Mouse (Mus musculus) limb, embryonic 11.5 days (tissue): ENCODE measurements around the gene Vamp5. TPM values are rescaled to one million over a fixed set of nuclear protein-coding genes. Genes with fewer than 3 reads are reported as not detected.

Experiments used
- ATAC-seq: fragments of 200-750 bp; cut with Nextera tagmentation; 2 replicates; pipeline ENCODE4 v1.8.0; 2017; ENCODE audit warnings: low read depth; ENCODE audit not compliant: insufficient number of reproducible peaks, low FRiP score, low TSS enrichment
- DNase-seq: peaks from one replicate; pipeline ENCODE4 v3.0.0-alpha.2; 2015; ENCODE audit warnings: low spot score
- H3K27ac ChIP-seq: fragments of 300-500 bp; sonication (generic); replicated peaks from 2 replicates; pipeline ENCODE4 v1.5.1; 2014; ENCODE audit warnings: low read depth, mild to moderate bottlenecking, low read length
- H3K27me3 ChIP-seq: fragments of 300-500 bp; sonication (generic); 2 replicates; pipeline ENCODE4 v1.6.1; 2014; ENCODE audit warnings: mild to moderate bottlenecking, low read length, mixed read lengths; ENCODE audit not compliant: control insufficient read depth, insufficient read depth
- H3K36me3 ChIP-seq: fragments of 300-500 bp; sonication (generic); 2 replicates; pipeline ENCODE4 v1.6.1; 2014; ENCODE audit warnings: mild to moderate bottlenecking, low read length, moderate library complexity, mixed read lengths; ENCODE audit not compliant: control insufficient read depth, insufficient read depth
- H3K4me1 ChIP-seq: fragments of 300-500 bp; sonication (generic); 2 replicates; pipeline ENCODE4 v1.6.1; 2014; ENCODE audit warnings: low read length, mixed read lengths; ENCODE audit not compliant: control insufficient read depth, insufficient read depth
- H3K4me2 ChIP-seq: fragments of 300-500 bp; sonication (generic); 2 replicates; pipeline ENCODE4 v1.6.1; 2014; ENCODE audit warnings: low read depth, mild to moderate bottlenecking, moderate library complexity; ENCODE audit not compliant: severe bottlenecking
- H3K4me3 ChIP-seq: fragments of 300-500 bp; sonication (generic); 2 replicates; pipeline ENCODE4 v1.5.1; 2014; ENCODE audit warnings: low read depth, low read length
- H3K9ac ChIP-seq: fragments of 300-500 bp; sonication (generic); 2 replicates; pipeline ENCODE4 v1.6.1; 2014; ENCODE audit warnings: mild to moderate bottlenecking, low read length
- H3K9me3 ChIP-seq: fragments of 300-500 bp; sonication (generic); 2 replicates; pipeline ENCODE4 v1.6.1; 2016; ENCODE audit warnings: low read length; ENCODE audit not compliant: control insufficient read depth
- WGBS: fragments of 180-500 bp; shearing (Covaris S2); extraction: QIAGEN DNeasy Blood & Tissue Kit; methylation state at CpG from one replicate; pipeline ENCODE4 v1.1.7; 2014; 5-methylcytosine and 5-hydroxymethylcytosine counted together
- polyA plus RNA-seq: library from polyadenylated mRNA; unstranded; fragments of >200 nt; fragmentation: Nextera tagmentation; extraction: Ambion mirVana; gene quantifications from 2 replicates; pipeline ENCODE4 v1.2.1, GENCODE M21; 2014

The Vamp5 gene
- polyA plus RNA-seq, 1 experiment from 2014 or later: 17.0 TPM

DNA sequence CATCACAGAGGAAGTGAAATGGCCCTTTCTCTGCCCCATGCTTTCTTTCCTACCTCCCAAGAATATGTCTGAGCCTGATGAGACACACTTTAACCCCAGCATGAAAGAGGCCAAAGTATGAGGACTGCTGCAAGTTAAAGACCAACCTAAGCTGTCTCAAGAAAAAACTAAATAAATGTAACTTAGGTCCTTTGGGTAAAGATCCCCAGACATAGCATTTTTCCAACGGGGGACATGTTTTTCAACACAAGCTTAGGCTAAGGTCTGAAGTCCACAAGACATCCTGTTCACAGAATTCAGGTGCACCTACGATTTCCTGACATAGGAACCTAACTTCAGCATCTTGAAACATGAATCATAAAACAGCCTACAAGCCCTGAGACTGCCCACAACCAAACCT lies 30.1 kb downstream of the Vamp5 start:
- no peak overlapping the region for H3K9ac ChIP-seq
- WGBS: 93% methylated on average over 2 of the region's 2 CpGs
- no peaks in the 10 kb centered on the region for H3K9me3 ChIP-seq
- no peak for ATAC-seq
- peaks cover 12% of the 10 kb centered on the region for H3K4me1 ChIP-seq
- H3K4me2 ChIP-seq: no peak overlapping the region
- peaks cover 4% of the 10 kb centered on the region for H3K36me3 ChIP-seq
- no peak for DNase-seq
- H3K27me3 ChIP-seq: no peaks in the 10 kb centered on the region
- no peak overlapping the region for H3K4me3 ChIP-seq
- no peak overlapping the region for H3K27ac ChIP-seq

DNA sequence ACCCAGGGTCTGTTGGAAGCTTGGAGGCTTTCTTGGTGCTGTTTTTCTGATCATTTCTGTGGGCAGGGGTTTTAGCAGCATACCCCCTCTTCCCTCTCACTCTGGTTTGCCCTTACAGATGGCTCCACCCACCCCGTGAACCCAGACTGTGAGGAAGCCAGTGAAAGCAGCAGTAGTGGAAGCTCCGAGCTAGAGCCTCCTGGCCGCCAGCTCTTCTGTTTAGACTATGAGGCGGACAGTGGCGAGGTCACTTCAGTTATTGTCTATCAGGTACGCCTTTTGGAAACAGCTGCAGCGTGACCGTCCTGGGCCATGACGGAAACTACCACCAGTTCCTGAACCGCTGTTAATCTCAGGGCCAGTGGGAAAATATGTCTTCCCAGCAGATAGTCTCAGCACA lies 31.9 kb downstream of the Vamp5 start:
- no peak overlapping the region for H3K4me3 ChIP-seq
- ATAC-seq (no peak), DNase-seq (no peak)
- peak overlapping the region; percentile 64 for H3K4me2 ChIP-seq
- peaks cover 4% of the 10 kb centered on the region for H3K36me3 ChIP-seq
- 87% methylated on average over 10 of the region's 10 CpGs for WGBS
- peaks cover 9% of the 10 kb centered on the region for H3K4me1 ChIP-seq
- H3K9me3 ChIP-seq: no peaks in the 10 kb centered on the region
- H3K27ac ChIP-seq: no peak overlapping the region
- no peak overlapping the region for H3K9ac ChIP-seq
- H3K27me3 ChIP-seq: no peaks in the 10 kb centered on the region

DNA sequence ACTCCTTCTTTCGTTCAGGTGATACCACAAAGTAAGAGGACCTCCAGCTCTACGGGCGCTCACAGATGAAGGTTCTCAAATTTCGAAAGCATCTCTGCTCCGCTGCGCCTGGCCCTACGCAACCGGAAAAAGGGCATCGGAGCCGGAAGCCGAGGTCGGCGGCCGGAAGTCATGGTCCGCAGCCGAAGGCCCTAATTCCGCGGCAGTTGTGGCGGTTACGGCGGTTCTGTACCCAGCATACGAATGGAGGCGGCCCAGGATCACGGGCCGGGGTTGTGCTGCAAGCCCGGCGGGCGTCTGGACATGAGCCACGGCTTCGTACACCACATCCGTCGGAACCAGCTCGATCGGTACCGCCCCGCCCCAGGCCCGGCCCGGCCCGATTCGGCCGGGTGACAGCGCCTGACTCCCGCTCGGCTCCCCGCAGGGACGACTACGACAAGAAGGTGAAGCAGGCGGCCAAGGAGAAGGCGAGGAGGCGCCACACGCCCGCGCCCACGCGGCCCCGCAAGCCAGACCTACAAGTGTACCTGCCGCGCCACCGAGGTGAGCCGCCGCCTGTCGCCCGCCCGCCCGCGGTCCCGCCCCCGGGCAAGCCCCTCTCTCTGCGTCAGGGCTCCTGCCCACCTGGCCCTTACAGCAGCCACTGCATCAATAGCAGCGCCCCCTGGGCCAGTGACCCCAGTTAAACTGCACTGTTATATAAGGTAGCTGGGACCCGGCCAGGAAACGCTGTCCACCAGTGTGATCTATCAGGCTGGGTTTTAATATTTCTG lies 32.9 kb downstream of the Vamp5 start, which contains the start of gene 0610030E20Rik:
0610030E20Rik (plus strand) TSS at position 152 of the 776 bp plus-strand sequence.
- peak within 1 kb of the TSS; percentile 71 for H3K4me3 ChIP-seq
- H3K36me3 ChIP-seq: peaks cover 6% of the 10 kb centered on the region
- DNase-seq: peak; percentile 86
- no peaks in the 10 kb centered on the region for H3K27me3 ChIP-seq
- ATAC-seq: peak; percentile 64
- H3K9me3 ChIP-seq: no peaks in the 10 kb centered on the region
- H3K9ac ChIP-seq: peak within 1 kb of the TSS; percentile 82
- peak within 1 kb of the TSS; percentile 64 for H3K4me2 ChIP-seq
- peak within 1 kb of the TSS; percentile 80 for H3K27ac ChIP-seq
- WGBS: under 1% methylated on average over 66 of the region's 72 CpGs
- H3K4me1 ChIP-seq: peaks cover 9% of the 10 kb centered on the region; the same call in 1 of the 2 replicates

DNA sequence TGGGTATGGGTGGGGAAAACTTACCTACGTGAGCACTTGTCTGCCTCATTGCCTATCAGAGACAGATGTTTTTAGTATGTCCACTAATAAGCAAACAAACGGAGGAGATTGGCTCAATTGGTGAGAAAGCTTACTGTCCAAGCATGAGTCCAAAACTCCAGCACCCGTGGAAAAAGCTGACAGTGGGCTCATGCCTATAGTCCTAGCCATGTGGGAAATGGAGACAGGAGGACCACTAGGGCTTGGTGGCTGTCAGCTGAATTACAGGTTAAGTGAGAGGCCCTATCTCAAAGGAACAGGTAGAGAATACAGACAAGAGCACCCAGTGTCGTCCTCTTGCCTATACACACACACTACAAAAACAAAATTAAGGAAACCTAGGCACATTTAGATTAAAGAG lies 34.0 kb downstream of the Vamp5 start:
- ATAC-seq (no peak), DNase-seq (no peak)
- Histone ChIP-seq H3K27ac (no peak overlapping the region), H3K36me3 (peaks cover 10% of the 10 kb centered on the region), H3K4me1 (peaks cover 9% of the 10 kb centered on the region; the same call in 1 of the 2 replicates), H3K4me3 (no peak overlapping the region), H3K27me3 (no peaks in the 10 kb centered on the region), H3K9me3 (no peaks in the 10 kb centered on the region), H3K4me2 (no peak overlapping the region), H3K9ac (no peak overlapping the region)
- WGBS: 87% methylated on average over 4 of the region's 4 CpGs

DNA sequence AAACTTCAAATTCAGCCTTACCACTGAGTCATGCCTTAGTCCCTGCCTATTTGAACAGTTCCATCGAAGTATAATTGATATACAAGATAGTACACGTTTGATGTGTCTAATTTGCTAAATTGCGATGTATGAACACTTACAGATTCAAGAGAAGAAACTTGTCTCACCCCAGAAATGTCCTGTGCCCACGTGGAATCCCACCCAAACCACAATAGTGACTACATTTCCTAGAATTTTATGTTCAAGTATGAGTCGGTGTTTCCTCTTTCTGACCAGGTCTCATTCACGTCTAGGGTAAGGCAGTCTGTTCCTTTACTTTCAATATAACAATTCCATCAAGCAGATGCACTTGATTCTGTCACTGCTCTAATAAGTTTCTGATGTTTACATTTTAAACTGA lies 34.6 kb downstream of the Vamp5 start:
- Histone ChIP-seq H3K4me1 (peaks cover 9% of the 10 kb centered on the region; the same call in 1 of the 2 replicates), H3K4me3 (no peak overlapping the region), H3K4me2 (peak overlapping the region; percentile 91; the same call in 1 of the 2 replicates), H3K36me3 (peaks cover 6% of the 10 kb centered on the region), H3K9me3 (no peaks in the 10 kb centered on the region), H3K9ac (no peak overlapping the region), H3K27me3 (no peaks in the 10 kb centered on the region), H3K27ac (no peak overlapping the region)
- ATAC-seq: no peak
- no peak for DNase-seq
- WGBS: 55% methylated on average over 6 of the region's 6 CpGs

DNA sequence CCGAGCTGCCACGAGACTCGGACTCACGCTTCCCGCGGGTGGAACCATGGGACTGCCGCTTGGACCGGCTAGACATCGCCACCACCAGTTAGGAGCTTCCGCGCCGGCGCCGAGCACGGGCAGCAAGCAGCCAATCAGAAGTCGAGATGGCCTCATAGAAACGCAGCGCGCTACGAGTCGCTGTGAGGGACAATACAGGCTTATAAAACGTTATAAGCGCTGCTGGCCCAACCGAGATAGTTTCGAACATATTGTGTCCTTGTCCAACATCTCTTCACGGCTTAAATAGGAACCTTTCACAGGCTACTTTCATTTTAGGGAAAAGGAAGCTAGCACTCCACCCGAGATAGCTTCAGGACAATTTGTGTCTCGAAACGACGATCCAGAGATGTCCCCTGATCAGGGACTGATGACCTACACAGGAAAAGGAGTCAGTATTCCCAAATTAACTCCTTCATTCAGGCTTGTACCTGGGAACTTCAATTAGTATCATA lies 35.1 kb downstream of the Vamp5 start, which contains the start of gene Usp39:
Usp39 (minus strand) TSS at position 111 of the 494 bp plus-strand sequence.
- peaks cover 9% of the 10 kb centered on the region; the same call in 1 of the 2 replicates for H3K4me1 ChIP-seq
- peak within 1 kb of the TSS; percentile 90 for H3K9ac ChIP-seq
- H3K4me2 ChIP-seq: peak within 1 kb of the TSS; percentile 91
- peak within 1 kb of the TSS; percentile 94 for H3K4me3 ChIP-seq
- H3K27me3 ChIP-seq: no peaks in the 10 kb centered on the region
- ATAC-seq (peak; percentile 74; the same call in 1 of the 2 replicates), DNase-seq (peak; percentile 92)
- H3K9me3 ChIP-seq: no peaks in the 10 kb centered on the region
- H3K36me3 ChIP-seq: peaks cover 6% of the 10 kb centered on the region
- WGBS: under 1% methylated on average over 30 of the region's 30 CpGs
- H3K27ac ChIP-seq: no peak within 1 kb of the TSS

DNA sequence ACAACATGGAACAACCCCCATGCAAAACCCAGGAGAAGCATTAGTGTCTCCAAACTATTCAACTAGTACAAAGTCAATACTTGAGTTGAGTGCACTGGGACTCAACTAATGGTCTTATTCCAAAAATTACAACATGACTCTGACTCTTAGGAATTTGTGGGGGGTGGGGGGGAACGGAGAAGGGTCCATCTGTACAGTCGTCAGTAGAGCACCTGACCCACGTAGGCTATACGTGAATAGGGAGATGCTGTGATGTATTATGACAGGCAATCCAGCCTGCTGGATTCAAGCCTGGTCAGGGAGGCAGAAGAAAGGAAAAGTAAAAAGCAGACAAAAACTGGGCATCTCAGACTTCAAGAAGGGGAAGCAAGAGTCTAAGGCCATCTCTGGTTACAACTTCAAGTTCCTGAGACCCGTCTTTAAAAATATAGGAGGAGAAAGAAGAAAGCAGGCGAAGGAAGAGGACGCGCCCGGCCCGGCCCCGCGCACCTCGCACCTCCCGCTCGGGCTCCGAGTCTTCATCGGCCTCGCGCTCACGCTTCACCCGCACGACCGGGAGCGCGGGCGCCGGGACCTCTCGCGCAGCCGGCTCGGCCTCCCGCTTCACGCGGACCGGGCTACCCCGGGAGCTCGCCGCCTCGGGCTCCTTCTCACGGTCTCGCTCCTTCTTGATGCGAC lies 35.7 kb downstream of the Vamp5 start:
- Histone ChIP-seq H3K4me1 (peaks cover 9% of the 10 kb centered on the region; the same call in 1 of the 2 replicates), H3K9ac (peak overlapping the region; percentile 90)
- ATAC-seq: peak; percentile 4; the same call in 1 of the 2 replicates

DNA sequence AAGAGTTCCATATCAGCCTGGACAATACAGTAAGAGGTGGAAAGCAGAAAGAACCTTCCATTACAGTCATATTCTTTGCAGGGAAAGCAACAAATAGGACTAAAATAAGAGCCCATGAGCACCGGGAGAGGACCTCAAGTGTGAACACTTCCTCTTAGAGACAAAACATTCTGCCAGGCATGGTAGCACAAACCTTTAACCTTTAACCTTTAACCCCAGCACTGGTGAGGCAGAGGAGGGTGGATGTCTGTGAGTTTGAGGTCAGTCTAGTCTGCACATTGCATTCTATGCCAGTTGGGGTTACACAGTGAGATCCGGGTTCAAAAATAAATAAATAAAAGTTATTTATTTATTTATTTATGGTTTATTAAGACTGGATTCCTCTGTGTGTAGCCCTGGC lies 39.8 kb downstream of the Vamp5 start:
- Histone ChIP-seq H3K4me1 (0 out of 2 replicates have a peak, but pooled peaks cover 4% of the 10 kb centered on the region), H3K27ac (no peak overlapping the region), H3K4me2 (no peak overlapping the region), H3K4me3 (no peak overlapping the region), H3K9me3 (no peaks in the 10 kb centered on the region), H3K27me3 (no peaks in the 10 kb centered on the region), H3K9ac (no peak overlapping the region), H3K36me3 (peaks cover 12% of the 10 kb centered on the region; the same call in 1 of the 2 replicates)
- ATAC-seq (no peak), DNase-seq (no peak)
- WGBS: 78% methylated on average over 2 of the region's 2 CpGs

More for the DNA sequence above, 35.7 kb downstream of the Vamp5 start:
- peak overlapping the region; percentile 94 for H3K4me3 ChIP-seq
- no peak overlapping the region for H3K27ac ChIP-seq
- no peak for DNase-seq
- no peaks in the 10 kb centered on the region for H3K9me3 ChIP-seq
- H3K36me3 ChIP-seq: 0 out of 2 replicates have a peak, but pooled peaks cover 6% of the 10 kb centered on the region
- H3K27me3 ChIP-seq: no peaks in the 10 kb centered on the region
- peak overlapping the region; percentile 91 for H3K4me2 ChIP-seq
- WGBS: under 1% methylated on average over 42 of the region's 42 CpGs
